Mouse (Mus musculus) ES-E14 (cell line): ENCODE measurements around the gene Prex1. TPM values are rescaled to one million over a fixed set of nuclear protein-coding genes. Genes with fewer than 3 reads are reported as not detected.

Experiments used
- DNase-seq: peaks from one replicate; pipeline ENCODE4 v3.0.0-alpha.2; 2013; ENCODE audit warnings: low read depth, low spot score
- H3K27ac ChIP-seq: 2 replicates; pipeline ENCODE4 v1.5.1; 2012; ENCODE audit warnings: low read depth, mild to moderate bottlenecking, low read length, moderate library complexity, mixed read lengths; ENCODE audit not compliant: poor library complexity, insufficient read depth, severe bottlenecking
- H3K36me3 ChIP-seq: 2 replicates; pipeline ENCODE4 v1.6.1; 2012; ENCODE audit warnings: mild to moderate bottlenecking, low read length, moderate library complexity, mixed read lengths; ENCODE audit not compliant: control insufficient read depth, poor library complexity, insufficient read depth, severe bottlenecking
- H3K4me1 ChIP-seq, 2 experiments: fragments of 150-350 bp in 1 of 2; sonication (generic) in 1 of 2; 2 replicates each; pipeline ENCODE4 v1.6.1; 2012; ENCODE audit warnings: low read length in 2 of 2, mild to moderate bottlenecking in 1 of 2, mixed read lengths in 1 of 2; ENCODE audit not compliant: control insufficient read depth in 2 of 2, insufficient read depth in 2 of 2, poor library complexity in 1 of 2
- H3K4me3 ChIP-seq, 2 experiments: fragments of 150-350 bp in 1 of 2; sonication (generic) in 1 of 2; 2 replicates each; pipeline ENCODE4 v1.5.1; 2012; ENCODE audit warnings: low read length in 2 of 2, low read depth in 1 of 2, mild to moderate bottlenecking in 1 of 2, mixed read lengths in 1 of 2; ENCODE audit not compliant: insufficient read depth in 1 of 2, poor library complexity in 1 of 2, severe bottlenecking in 1 of 2
- H3K9ac ChIP-seq: 2 replicates; pipeline ENCODE4 v1.6.1; 2012; ENCODE audit warnings: low read depth, mild to moderate bottlenecking, low read length, mixed read lengths; ENCODE audit not compliant: poor library complexity, insufficient read depth, severe bottlenecking
- H3K9me3 ChIP-seq: fragments of 150-350 bp; sonication (generic); 2 replicates; pipeline ENCODE4 v1.6.1; 2012; ENCODE audit warnings: low read depth, mild to moderate bottlenecking, low read length; ENCODE audit not compliant: control insufficient read depth, insufficient read depth
- CHD2 ChIP-seq: IDR thresholded peaks from 2 replicates; pipeline ENCODE4 v1.6.1; 2014; ENCODE audit warnings: mild to moderate bottlenecking, low read depth, low read length, inconsistent platforms
- HCFC1 ChIP-seq: IDR thresholded peaks from 2 replicates; pipeline ENCODE4 v1.6.1; 2012; ENCODE audit warnings: low read length, inconsistent platforms, borderline replicate concordance; ENCODE audit not compliant: insufficient read depth
- MAFK ChIP-seq: IDR thresholded peaks from 2 replicates; pipeline ENCODE4 v1.6.1; 2014; ENCODE audit warnings: mild to moderate bottlenecking, low read depth, low read length, inconsistent platforms; ENCODE audit not compliant: insufficient read depth
- ZC3H11A ChIP-seq: IDR thresholded peaks from 2 replicates; pipeline ENCODE4 v1.6.1; 2012; ENCODE audit warnings: low read depth, mild to moderate bottlenecking, inconsistent platforms, low read length, borderline replicate concordance
- ZNF384 ChIP-seq: IDR thresholded peaks from 2 replicates; pipeline ENCODE4 v1.6.1; 2012; ENCODE audit warnings: low read depth, low read length, inconsistent platforms
- in situ Hi-C, 2 experiments: fragments of 600-800 bp; cut with MboI; formaldehyde crosslinking; loops; one replicate each; pipeline ENCODE4 v1.15.1; 2025; ENCODE audit warnings: low sequenced_read_pairs in 2 of 2, inconsistent platforms in 1 of 2; ENCODE audit not compliant: unreplicated experiment in 2 of 2
- total RNA-seq: library from RNA; depleted of rRNA; stranded (reverse); fragments of 300-350 nt; gene quantifications from 2 replicates; pipeline ENCODE4 v1.2.3, GENCODE M21; 2012

Gene Prex1
- total RNA-seq, 1 experiment, result 1.5 TPM

GRCm38 (mm10) chr2:166654875-166655274 is 58.8 kb downstream of the Prex1 start:
- H3K27ac ChIP-seq, result no peak overlapping the region

GRCm38 (mm10) chr2:166653564-166653963 is 60.1 kb downstream of the Prex1 start:
- Histone ChIP-seq H3K9me3 (no peaks in the 10 kb centered on the region), H3K4me3 (no peak overlapping the region), H3K9ac (no peak overlapping the region), H3K27ac (no peak overlapping the region), H3K36me3 (no peaks in the 10 kb centered on the region), H3K4me1 (peaks cover 0 to 49% of the 10 kb centered on the region in 2 experiments; a peak in 3 of 4 replicates)
- TF ChIP-seq CHD2, result no peak
- TF ChIP-seq ZC3H11A, result no peak
- TF ChIP-seq MAFK, result no peak
- no peak for TF ChIP-seq ZNF384
- TF ChIP-seq HCFC1, result no peak
- in situ Hi-C loops, result no loop called here
- no peak for DNase-seq

More at GRCm38 (mm10) chr2:166654875-166655274, 58.8 kb downstream of the Prex1 start:
- Histone ChIP-seq H3K4me3 (no peak overlapping the region), H3K4me1 (peaks cover 0 to 49% of the 10 kb centered on the region in 2 experiments; a peak in 3 of 4 replicates), H3K9ac (no peak overlapping the region), H3K36me3 (no peaks in the 10 kb centered on the region), H3K9me3 (no peaks in the 10 kb centered on the region)
- no peak for DNase-seq
- TF ChIP-seq ZNF384, result no peak
- no peak for TF ChIP-seq HCFC1
- TF ChIP-seq CHD2, result no peak
- no peak for TF ChIP-seq MAFK
- no peak for TF ChIP-seq ZC3H11A
- in situ Hi-C loops, result no loop called here

- peaks cover 0 to 46% of the 10 kb centered on the region in 2 experiments; a peak in 3 of 4 replicates for H3K4me1 ChIP-seq
- H3K4me3 ChIP-seq, result no peak overlapping the region
- no peak for DNase-seq
- H3K36me3 ChIP-seq, result no peaks in the 10 kb centered on the region
- H3K27ac ChIP-seq, result no peak overlapping the region
- TF ChIP-seq HCFC1 (no peak), ZNF384 (no peak), MAFK (no peak), ZC3H11A (no peak), CHD2 (no peak)
- in situ Hi-C loops, result no loop called here
- no peaks in the 10 kb centered on the region for H3K9me3 ChIP-seq
- H3K9ac ChIP-seq, result no peak overlapping the region
Observed at GRCm38 (mm10) chr2:166652672-166653071, 61.0 kb downstream of the Prex1 start.

GRCm38 (mm10) chr2:166651317-166652030 is 62.2 kb downstream of the Prex1 start:
- Histone ChIP-seq H3K9ac (no peak overlapping the region), H3K4me3 (no peak overlapping the region), H3K9me3 (no peaks in the 10 kb centered on the region), H3K27ac (no peak overlapping the region), H3K4me1 (peaks cover 0 to 43% of the 10 kb centered on the region in 2 experiments; a peak in 3 of 4 replicates), H3K36me3 (no peaks in the 10 kb centered on the region)
- TF ChIP-seq CHD2 (no peak), ZNF384 (no peak), HCFC1 (no peak), MAFK (no peak), ZC3H11A (no peak)
- DNase-seq, result no peak
- in situ Hi-C loops, result no loop called here

- Histone ChIP-seq H3K36me3 (no peaks in the 10 kb centered on the region), H3K4me3 (no peak overlapping the region), H3K27ac (no peak overlapping the region), H3K9ac (no peak overlapping the region), H3K9me3 (no peaks in the 10 kb centered on the region), H3K4me1 (peaks cover 0 to 36% of the 10 kb centered on the region in 2 experiments; a peak in 2 of 4 replicates)
- TF ChIP-seq ZNF384, result no peak
- in situ Hi-C loops, result no loop called here
- DNase-seq, result no peak
Observed at GRCm38 (mm10) chr2:166650414-166650813, 63.2 kb downstream of the Prex1 start.
